Mouse (Mus musculus) ovary, postnatal 36 days (tissue): ENCODE measurements at regions not wholly inside any gene's neighbourhood (a gene's known extent, or its start where the extent isn't known, plus 50 kb on each side); places are given as distances from the start of the nearest gene placed in this dataset.
A peak's percentile ranks its signal among the peaks of the same experiment; 100 is the strongest.

Source experiments
- DNase-seq: peaks from one replicate; pipeline ENCODE4 v3.0.0; 2022; ENCODE audit warnings: low spot score, mixed read lengths

- no peak for DNase-seq
These were observed 320.6 kb upstream of the Pard3b start for GRCm38 (mm10) chr1:61318042-61318441.

GRCm38 (mm10) chr1:61321513-61322145 is 317.0 kb upstream of the Pard3b start:
- DNase-seq = no peak

DNA sequence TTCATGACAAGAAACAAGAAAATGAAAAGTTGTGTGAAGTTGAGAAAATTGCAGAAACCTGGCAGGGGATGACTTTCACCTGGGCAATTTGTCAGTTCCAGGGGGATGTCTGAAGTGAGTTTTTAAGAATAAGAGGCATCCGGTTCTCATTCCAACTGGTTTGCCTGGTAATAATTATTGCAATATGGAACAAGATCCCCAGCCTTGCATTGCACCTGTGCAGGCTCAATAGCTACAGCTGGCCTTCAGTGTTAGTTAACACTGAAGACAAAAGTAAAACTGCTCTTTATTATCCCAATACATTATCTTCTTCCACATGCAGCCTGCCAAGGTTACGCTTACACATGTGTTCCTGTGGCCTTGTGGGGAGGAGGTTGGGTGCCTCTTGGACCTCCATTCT is 307.2 kb upstream of the Pard3b start:
- DNase-seq = no peak

- DNase-seq = no peak
These were observed 306.7 kb upstream of the Pard3b start for GRCm38 (mm10) chr1:61331906-61332305.

DNA sequence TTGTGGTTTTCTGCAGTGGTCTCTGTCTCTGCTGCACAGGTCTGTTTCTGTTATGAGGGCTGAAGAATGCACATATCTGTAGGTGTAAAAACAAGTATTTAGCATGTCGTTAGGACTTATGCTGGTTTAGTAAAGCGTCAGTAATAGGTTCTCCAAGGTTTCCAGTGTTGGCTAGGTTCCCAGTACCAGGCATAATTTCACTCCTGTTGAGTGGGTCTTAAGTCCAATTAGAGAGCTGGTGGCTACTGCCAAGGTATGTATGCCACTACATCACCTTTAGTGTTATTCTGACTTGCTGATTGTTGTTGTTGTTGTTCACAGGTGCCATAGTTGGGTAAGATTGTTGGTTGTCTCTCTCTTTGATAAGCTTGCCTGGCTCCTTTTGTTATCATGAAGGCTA is 302.3 kb upstream of the Pard3b start:
- no peak for DNase-seq

DNA sequence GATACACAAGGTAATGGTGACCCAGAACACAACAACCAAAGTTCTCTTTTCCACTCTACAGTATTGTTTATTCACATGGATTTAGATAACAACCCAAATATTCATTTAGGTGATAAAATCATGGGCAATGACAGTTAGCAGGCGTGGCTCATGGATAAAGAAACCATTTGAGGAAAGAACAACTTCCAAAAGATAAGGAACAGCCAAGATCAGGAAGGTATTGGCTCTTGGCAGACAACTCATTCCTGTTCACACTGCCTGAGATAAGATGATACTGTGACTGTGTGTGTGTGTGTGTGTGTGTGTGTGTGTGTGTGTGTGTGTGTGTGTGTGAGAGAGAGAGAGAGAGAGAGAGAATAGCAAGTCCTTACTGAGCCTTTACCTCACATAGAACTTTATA is 285.7 kb upstream of the Pard3b start:
- DNase-seq = no peak

- no peak for DNase-seq
These were observed 285.1 kb upstream of the Pard3b start for GRCm38 (mm10) chr1:61353481-61353880.

- no peak for DNase-seq
These were observed 283.4 kb upstream of the Pard3b start for GRCm38 (mm10) chr1:61355241-61355640.

GRCm38 (mm10) chr1:61359011-61359930 is 279.4 kb upstream of the Pard3b start:
- DNase-seq = no peak

GRCm38 (mm10) chr1:61372581-61372980 is 266.0 kb upstream of the Pard3b start:
- no peak for DNase-seq

DNA sequence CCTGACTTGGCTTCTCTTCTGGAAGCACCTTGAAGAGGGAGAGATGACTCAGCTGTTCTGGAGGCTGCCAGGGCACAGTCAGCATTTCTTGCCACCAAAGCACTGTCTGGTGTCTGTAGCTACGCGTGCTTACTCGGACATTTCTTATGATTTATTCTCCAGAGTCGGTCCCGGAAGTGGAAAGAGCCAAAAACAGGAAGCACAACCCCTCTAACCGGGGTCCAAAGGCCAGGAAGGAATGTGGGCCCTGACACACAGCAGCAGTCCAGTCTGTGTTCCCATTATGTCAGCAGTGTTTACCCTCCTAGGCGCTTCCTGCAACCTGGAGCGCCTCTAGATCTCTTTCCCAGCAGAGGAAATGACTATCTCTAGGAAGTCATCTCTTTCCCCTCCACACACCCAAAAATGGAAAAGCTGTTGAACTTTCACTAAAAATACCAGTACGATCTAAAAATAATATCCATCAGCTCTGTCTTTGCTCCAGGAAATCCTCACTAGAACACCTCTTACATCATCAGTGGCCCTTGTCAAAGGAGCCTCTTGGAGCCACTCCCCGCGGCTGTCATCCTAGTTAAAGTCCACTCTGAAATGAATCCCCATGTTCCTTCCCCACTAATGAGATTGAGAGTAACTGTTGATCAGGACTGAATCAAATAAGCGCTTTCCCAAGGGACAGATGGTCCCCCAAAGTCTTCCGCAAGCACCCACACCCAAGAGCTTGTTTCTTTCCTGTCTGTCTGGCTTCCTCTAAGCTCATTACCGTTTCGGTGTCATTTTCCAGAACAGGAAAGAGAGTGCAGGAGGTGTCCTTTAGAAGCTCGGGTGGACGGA is 264.7 kb upstream of the Pard3b start:
- no peak for DNase-seq

- no peak for DNase-seq
These were observed 262.2 kb upstream of the Pard3b start for GRCm38 (mm10) chr1:61376417-61376816.

GRCm38 (mm10) chr1:61377070-61377469 is 261.6 kb upstream of the Pard3b start:
- DNase-seq = peak; percentile 58

DNA sequence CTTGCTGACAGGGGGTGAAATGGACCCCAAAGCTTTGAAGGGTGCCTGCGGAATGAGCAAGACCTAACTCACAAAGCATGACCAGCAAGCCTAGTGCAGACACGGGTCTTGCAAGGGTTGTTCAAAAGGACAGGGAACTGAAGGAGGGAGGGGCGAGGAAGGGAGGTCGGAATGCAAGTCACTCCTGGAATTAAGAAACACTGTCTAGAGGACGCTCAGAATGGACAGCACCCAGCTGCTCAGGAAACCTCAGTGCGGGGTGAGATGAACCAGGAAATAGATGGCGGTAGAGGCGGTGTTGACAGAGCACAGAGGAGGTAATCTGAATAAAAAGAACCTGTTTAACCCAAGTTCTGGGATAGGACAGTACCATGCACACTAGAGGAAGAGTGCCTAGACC is 260.4 kb upstream of the Pard3b start:
- DNase-seq = no peak

- DNase-seq = no peak
These were observed 258.7 kb upstream of the Pard3b start for GRCm38 (mm10) chr1:61379771-61380517.

GRCm38 (mm10) chr1:61387587-61387986 is 251.0 kb upstream of the Pard3b start:
- DNase-seq = no peak

DNA sequence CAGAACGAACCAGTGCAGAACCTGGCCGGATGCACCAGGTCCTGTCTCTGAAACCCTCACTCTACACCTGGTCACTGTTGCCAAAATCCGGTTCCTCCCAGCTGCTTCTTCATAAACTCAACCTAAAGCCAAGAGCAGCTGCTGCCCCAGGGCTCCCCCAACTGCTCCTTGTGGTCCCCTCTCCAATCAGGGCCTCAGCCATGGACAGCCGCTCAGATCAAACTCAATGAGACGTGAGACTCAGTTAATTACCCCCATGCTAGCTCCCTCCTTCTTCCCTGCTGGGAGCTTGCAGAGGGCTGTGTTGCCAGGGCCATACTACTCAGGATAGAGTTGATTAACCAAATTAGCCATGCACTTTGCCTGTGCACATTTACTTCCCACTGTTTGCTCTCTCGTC is 240.8 kb upstream of the Pard3b start:
- no peak for DNase-seq

DNA sequence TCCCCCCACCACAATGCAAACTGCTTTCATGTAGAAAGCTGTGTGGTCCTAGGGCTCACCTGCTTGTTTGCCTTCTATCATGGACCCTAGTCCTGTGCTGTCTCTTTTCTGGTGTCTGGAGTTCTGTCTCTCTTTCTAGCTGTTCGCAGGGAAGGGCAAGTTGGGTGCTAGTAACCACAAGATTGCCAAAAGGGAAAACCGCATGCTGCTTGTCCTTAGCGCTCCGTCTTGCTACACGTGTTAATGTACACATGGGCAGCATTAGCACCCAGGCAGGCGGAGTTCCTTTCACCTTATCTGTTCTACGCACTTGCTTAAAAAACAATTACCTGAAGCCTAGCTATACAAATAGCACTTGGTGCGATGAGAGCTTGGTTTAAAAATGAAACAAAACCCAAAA is 236.3 kb upstream of the Pard3b start:
- DNase-seq = no peak

GRCm38 (mm10) chr1:61407201-61407600 is 231.4 kb upstream of the Pard3b start:
- DNase-seq = no peak

DNA sequence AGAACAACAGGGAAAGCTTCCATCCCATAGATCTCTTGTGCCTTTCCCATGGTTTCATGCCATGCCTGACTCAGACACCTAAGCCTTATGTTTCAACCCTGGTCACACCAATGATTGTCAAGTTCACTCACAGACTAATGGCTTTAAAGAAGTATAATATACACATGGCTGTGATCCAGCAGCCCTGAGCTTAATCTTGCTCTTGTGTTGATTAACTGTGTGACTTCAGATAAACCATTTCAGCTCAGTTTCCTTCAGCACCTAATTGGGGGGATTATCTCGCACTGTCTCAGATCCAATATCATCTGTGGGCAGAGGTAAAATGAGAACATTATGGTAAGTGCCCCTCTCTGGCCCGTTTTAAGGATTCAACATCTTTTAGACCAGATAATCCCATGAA is 223.9 kb upstream of the Pard3b start:
- DNase-seq = no peak

- no peak for DNase-seq
These were observed 223.0 kb upstream of the Pard3b start for GRCm38 (mm10) chr1:61415426-61416195.
